Mouse (Mus musculus) embryonic stem cell, embryonic (primary cell): ENCODE data around the gene Slco4c1.

Experiments used
- CTCF ChIA-PET, 4 experiments: fragments of 300-600 bp in 2 of 4; fragments of 350-600 bp in 2 of 4; sonication (Branson Sonifier 250); formaldehyde crosslinking; loops; one replicate each; lab custom pipeline; 2022; ENCODE audit warnings: inconsistent platforms in 2 of 4; lab: Charles Lee
- POLR2A ChIA-PET, 4 experiments: fragments of 300-600 bp in 2 of 4; fragments of 350-600 bp in 2 of 4; sonication (Branson Sonifier 250); formaldehyde crosslinking; loops; one replicate each; lab custom pipeline; 2022; ENCODE audit warnings: antibody characterized with exemption in 4 of 4, inconsistent platforms in 1 of 4; lab: Charles Lee

Slco4c1 gene

GRCm38 (mm10) chr1:96794290-96794689 is 77.7 kb downstream of the Slco4c1 start:
- ChIA-PET POLR2A (no interaction called here), CTCF (no interaction called here)

- CTCF ChIA-PET, result interaction anchor here in 2 of 4 experiments (0.6 to 0.8 kb wide), 2 partner anchors 230 to 1733 kb away, joined by 3 to 19 read pairs; no protein-coding TSS in a partner anchor
- POLR2A ChIA-PET, result no interaction called here
Measured at GRCm38 (mm10) chr1:96789268-96789667, 82.7 kb downstream of the Slco4c1 start.

GRCm38 (mm10) chr1:96774174-96774573 is 97.8 kb downstream of the Slco4c1 start:
- CTCF ChIA-PET, result no interaction called here
- POLR2A ChIA-PET, result no interaction called here

- ChIA-PET CTCF (no interaction called here), POLR2A (no interaction called here)
Measured at GRCm38 (mm10) chr1:96773712-96774111, 98.3 kb downstream of the Slco4c1 start.

- CTCF ChIA-PET, result interaction anchor here in 1 of 4 experiments (0.6 kb wide), 1 partner anchor 949 kb away, joined by 4 read pairs; no protein-coding TSS in a partner anchor
- POLR2A ChIA-PET, result no interaction called here
Measured at GRCm38 (mm10) chr1:96770283-96770682, 101.7 kb downstream of the Slco4c1 start.

- ChIA-PET POLR2A (interaction anchor here in 1 of 4 experiments (0.6 kb wide), 1 partner anchor 20 kb away, joined by 3 read pairs; no protein-coding TSS in a partner anchor), CTCF (interaction anchor here in 2 of 4 experiments (1.1 to 1.4 kb wide), 2 partner anchors 28 to 35 kb away, joined by 3 read pairs; no protein-coding TSS in a partner anchor)
Measured at GRCm38 (mm10) chr1:96768264-96768663, 103.7 kb downstream of the Slco4c1 start.

GRCm38 (mm10) chr1:96766535-96766934 is 105.4 kb downstream of the Slco4c1 start:
- ChIA-PET CTCF (no interaction called here), POLR2A (interaction anchor here in 1 of 4 experiments (1.1 kb wide), 1 partner anchor 29 kb away, joined by 3 read pairs; no protein-coding TSS in a partner anchor)
